Mouse (Mus musculus) monocyte, adult 2 months (primary cell): ENCODE data around the gene Stxbp6.

Source experiments
- DNase-seq, 2 experiments: peaks; one replicate each; pipeline ENCODE4 v3.0.0; 2022; ENCODE audit warnings: low spot score in 2 of 2, low read depth in 1 of 2

Stxbp6 gene

GRCm38 (mm10) chr12:44922241-44922640 lies 152.3 kb downstream of the Stxbp6 start:
- no peak for DNase-seq

DNA sequence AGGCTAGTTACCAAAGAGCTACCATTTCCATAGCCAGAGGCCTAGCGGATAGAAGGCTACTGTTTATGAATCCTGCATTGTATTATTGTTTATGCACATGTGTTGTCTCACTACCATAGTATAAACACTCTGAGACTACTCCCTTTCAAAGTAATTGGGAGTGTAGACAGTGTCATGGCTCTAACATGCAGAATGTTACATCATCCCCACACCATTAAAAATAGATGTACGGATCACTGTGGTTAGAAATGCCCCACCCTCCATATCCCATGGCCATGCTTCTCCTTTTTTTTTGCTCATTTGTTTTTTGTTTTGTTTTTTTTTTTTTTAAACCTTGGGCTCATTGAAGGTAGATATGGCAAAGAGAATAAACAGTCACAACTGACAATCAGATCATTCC lies 154.9 kb downstream of the Stxbp6 start:
- DNase-seq, result no peak

DNA sequence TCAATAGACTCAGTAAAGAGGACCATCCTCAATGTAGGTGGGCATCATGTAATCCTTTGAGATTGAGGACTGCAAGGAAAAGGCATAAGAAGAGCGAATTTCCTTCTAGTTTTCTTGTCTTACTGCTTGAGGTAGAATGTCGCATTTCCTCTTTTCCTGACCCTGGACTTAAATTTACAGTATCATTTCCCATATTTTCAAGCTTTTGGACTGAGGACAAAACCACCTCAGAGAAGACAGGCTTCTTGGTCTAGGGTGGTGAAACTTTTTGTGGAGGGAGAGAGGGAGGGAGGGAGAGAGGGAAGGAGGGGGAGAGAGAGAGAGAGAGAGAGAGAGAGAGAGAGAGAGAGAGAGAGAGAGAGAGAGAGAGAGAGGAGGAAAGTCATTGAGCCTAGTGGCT lies 155.6 kb downstream of the Stxbp6 start:
- no peak for DNase-seq

DNA sequence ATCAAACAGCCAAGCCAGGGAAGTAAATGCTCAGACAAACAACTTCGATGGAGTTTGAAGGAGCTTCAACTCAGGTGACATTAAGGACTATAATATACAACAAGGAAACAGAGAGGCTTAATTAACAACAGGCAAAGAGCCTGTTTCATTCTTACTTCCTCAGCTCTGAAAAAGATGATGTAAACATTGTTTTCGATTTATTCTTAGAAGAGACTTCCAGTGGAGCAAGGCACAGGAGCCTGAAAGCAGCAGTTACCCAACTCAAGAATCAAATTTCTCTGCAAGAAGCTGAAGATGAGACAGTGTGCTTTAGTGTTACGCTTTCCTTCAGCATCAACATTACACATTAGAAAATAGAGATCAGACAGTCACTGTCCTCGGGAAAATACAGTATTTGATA lies 160.7 kb downstream of the Stxbp6 start:
- no peak for DNase-seq

GRCm38 (mm10) chr12:44908028-44908702 lies 166.3 kb downstream of the Stxbp6 start:
- no peak for DNase-seq

- DNase-seq, result no peak
These were observed 168.5 kb downstream of the Stxbp6 start for GRCm38 (mm10) chr12:44906001-44906400.

- no peak for DNase-seq
These were observed 171.2 kb downstream of the Stxbp6 start for GRCm38 (mm10) chr12:44903205-44903732.

DNA sequence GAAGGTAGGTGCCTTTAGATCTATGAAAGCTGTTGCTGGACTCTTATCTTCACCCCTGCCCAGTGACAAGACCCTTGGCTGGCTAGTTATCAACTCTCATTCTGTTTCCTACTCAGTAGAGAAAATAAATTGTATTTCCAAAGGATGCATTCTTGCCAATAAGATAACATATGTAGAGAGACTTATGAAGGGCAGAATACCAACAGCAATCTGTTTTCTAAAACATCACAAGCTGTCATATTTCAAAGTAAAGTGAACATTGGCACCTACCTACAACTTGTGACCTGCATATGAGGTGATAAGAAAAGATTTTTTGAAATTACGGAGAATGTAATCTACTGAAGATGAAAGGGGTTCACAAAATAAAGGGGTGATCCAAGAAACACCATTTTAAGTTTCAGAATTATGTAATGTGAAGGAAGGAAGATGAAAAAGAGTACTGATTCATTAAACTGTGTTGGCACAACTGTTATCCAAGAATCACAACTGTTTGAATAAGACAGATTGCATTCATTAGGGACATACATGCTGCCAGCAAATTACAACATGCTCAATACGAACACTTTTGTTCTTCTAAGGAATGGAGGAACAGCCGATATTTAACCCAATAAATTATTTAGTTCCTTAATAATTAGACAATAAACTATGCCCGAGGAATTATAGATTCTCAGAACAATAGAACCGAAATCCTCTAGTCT lies 175.2 kb downstream of the Stxbp6 start:
- no peak for DNase-seq

- no peak for DNase-seq
These were observed 178.0 kb downstream of the Stxbp6 start for GRCm38 (mm10) chr12:44896460-44896859.

- DNase-seq, result no peak
These were observed 184.7 kb downstream of the Stxbp6 start for GRCm38 (mm10) chr12:44889677-44890393.

GRCm38 (mm10) chr12:44886826-44887225 lies 187.7 kb downstream of the Stxbp6 start:
- no peak for DNase-seq

DNA sequence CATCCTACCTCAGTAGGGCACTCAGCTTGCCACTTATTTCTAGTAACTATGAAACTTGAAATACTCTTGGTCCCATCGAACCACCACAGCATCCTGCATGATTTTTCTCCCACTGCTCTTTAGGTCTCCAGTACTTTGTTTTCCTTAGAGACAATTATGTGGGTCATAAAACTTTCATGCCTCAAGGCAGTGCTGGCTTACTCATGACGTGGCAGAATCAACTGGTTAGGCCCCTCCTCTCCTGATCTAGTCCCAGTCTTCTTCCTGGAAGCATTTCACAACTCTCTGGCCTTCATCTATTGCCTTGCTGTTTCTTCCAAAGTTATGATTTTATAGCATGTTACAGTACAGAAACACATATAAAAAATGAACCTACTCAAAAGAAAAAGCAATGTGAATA lies 201.8 kb downstream of the Stxbp6 start:
- no peak for DNase-seq

- DNase-seq, result no peak
These were observed 209.1 kb downstream of the Stxbp6 start for GRCm38 (mm10) chr12:44865442-44865841.

DNA sequence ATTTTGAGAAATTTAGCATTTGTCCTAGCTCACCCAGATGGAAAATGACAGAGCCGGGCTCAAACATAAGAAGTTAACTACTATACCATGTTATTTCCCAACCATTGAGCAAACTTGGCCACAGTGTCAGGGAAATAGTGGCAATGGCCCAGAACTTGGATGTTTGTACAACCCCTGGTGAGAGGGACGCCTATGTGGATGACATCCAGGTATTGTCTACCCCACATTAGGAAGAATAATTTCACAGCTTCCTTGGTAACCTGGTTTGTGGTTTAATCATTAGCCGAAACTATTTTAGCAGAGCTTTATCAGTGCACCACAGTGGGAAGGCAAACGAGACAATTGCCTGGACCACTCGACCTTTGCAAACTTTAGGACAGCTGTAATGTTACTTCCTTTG lies 215.1 kb downstream of the Stxbp6 start:
- DNase-seq, result no peak

- DNase-seq, result peak; percentile 33 to 50
These were observed 216.2 kb downstream of the Stxbp6 start for GRCm38 (mm10) chr12:44858110-44858885.

DNA sequence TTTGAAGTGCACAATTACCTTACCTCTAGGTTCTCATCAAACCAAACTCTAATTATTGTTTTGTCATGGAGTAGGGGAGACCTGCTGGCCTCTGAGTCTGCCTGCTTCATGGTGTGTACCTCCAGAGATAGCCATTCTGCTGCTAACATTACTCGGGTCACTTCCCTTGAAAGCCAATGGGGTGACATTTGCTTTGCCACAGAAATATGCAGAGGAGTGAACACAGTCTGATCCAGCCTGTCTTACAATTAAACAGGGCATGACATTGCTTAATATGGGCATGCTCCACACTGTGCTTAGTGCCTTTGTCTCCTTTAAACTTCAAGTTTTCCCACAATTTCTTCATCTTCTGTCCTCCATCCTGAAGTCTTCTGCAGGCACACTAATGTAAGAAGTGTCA lies 222.5 kb downstream of the Stxbp6 start:
- DNase-seq, result no peak

GRCm38 (mm10) chr12:44850516-44850915 lies 224.0 kb downstream of the Stxbp6 start:
- no peak for DNase-seq

DNA sequence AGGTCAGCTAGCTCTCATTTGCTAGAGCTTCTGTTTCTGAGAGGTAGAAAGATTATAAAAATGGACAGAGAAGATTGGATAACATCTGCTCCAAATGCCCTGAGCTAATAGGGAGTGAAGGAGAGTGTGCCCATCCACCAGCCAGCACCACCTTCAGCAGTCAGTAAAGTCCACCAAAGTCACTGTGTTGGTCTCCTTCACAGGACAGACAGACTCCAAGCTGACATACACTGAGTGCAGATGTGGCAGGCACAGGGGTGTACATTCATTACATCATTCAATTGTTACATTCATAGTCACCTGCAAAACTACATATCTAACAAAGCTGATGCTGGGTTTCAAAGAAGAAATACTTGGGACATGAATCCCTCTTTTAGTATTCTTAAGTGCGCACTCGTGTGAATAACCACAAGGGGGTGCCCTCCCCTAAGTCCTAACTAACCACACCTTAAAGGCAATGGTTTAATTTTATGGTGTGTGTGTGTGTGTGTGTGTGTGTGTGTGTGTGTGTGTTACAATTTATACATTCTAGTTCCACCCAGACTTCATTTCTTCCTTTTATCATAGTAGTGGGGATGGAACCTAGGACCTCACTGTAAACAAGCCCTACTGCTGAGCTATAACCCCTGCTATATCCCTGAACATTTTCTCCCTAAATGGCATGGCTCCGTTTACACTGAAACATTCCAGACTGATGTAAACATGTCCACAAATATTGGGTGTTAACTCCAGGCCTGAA lies 225.9 kb downstream of the Stxbp6 start:
- no peak for DNase-seq

DNA sequence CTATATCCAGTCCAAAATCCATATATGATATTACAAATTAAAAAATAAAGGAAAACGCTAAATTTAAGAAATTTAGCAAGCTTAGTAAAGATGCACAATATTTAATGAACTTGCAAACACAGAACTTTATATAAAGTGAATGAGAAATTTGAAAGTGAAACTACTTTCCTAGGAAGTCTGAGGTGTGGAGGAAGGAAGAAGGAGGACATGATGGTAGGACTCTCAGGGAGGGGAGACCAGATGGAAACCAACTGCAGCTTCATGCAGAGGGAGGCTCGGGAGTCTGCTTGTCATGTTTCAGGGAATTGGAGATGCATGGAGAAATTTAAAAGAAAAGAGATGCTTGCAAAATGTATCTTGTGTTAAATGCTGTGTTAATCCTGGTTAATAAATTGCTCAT lies 233.9 kb downstream of the Stxbp6 start:
- no peak for DNase-seq

GRCm38 (mm10) chr12:44839594-44840373 lies 234.7 kb downstream of the Stxbp6 start:
- no peak for DNase-seq
